Mouse (Mus musculus) gastrocnemius, postnatal 36 days (tissue): ENCODE data around the gene Vps45. TPM values are rescaled to one million over a fixed set of nuclear protein-coding genes. Genes with fewer than 3 reads are reported as not detected.
"Not testable (repeated sequence)": the region's sequence is repeated elsewhere in the genome, so short reads cannot be mapped to it uniquely, and the experiment has no call there.

Experiments
- DNase-seq, 2 experiments: peaks; one replicate each; pipeline ENCODE4 v3.0.0; 2022
- intact Hi-C: fragments of 180-260 bp; cut with DNase I; formaldehyde crosslinking; loops from one replicate; pipeline ENCODE4 v1.15.1; 2025
- total RNA-seq, 2 experiments: library from RNA; stranded (reverse); gene quantifications; 2 replicates each; pipeline ENCODE4 v1.2.3; 2021

The Vps45 gene
- total RNA-seq, 2 experiments from 2014 or later: 13.4 to 17.5 TPM

GRCm38 (mm10) chr3:95985209-95986000 is 72.9 kb downstream of the Vps45 start:
- peak in 1 of 2 experiments; percentile 34 for DNase-seq
- intact Hi-C loops: no loop called here

DNA sequence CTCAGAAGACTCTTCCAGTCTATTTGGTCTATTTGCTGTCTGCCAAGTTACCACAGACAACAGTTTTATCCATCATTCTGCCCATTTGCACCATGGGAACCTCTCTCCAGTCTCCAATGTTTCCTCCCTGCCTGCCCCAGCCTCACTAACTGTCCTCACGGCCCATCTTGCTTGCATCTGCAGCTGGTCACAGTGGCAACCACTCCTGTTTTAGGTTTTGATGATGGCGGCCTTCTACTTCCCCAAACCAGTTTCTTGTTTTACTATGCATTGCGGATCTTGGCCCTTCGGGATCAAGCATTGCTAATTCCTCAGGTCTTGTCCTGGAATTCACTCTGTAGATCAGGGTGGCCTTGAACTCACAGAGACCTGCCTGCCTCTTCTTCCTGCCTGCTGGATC is 76.1 kb downstream of the Vps45 start:
- intact Hi-C loops: no loop called here
- DNase-seq: no peak

DNA sequence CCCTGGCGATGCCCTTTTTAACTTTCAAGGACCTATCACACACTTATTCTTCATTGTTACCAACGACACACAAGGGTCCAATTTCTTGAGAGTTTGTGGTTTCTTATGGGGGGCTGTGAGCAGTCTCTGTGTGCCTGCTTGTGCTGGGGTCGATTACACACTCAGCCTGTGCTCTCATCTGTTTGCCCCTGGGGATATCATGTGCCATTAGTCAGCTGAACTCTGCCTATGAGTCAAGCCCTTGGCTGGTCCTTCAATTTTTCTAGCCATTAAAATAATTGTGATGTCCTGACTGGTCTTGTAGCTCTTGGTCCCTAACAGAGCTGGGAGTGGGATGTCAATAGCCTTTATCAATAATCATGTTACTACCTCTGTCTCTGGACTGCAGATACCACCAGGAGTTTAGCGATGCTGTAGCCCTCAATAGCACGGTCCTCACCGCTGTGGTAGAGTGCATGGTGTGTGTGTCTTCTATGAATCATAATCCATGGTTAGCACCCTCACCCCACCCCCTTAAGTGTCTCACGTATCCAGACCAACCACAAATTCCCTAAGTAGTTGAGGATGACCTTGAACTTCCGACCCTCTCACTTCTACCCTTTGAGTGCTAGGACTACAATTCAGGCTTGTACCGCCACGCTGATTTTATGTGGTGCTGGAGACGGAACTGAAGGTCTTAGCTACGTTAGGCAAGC is 77.8 kb downstream of the Vps45 start:
- intact Hi-C loops: no loop called here
- DNase-seq: no peak

DNA sequence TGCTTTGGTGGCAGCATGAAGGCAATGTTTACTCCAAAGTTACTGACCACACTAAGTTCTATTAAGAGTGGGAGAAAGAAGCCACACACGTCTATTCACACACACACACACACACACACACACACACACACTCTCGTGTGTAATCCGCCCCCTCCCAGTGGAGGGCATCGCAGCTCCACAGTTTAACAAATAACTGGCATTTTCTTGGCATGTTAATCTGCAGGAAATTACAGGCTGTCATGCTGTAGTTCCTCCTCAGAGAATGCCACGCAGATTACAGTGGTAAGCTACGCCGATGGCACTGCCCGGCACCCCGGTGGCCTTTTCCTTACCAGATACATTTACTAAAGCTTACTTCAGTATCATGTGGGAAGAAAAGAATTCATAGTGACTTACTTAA is 80.0 kb downstream of the Vps45 start:
- no peak for DNase-seq
- intact Hi-C loops: loop anchor here (5.0 kb wide), 1 partner anchor 34 kb away; no protein-coding TSS in a partner anchor

GRCm38 (mm10) chr3:95977587-95977986 is 80.7 kb downstream of the Vps45 start:
- intact Hi-C loops: loop anchor here (5.0 kb wide), 1 partner anchor 35 kb away; no protein-coding TSS in a partner anchor
- not testable (repeated sequence) for DNase-seq

- intact Hi-C loops: loop anchor here (5.0 kb wide), 1 partner anchor 35 kb away; no protein-coding TSS in a partner anchor
These were observed 81.2 kb downstream of the Vps45 start for GRCm38 (mm10) chr3:95977079-95977478.

DNA sequence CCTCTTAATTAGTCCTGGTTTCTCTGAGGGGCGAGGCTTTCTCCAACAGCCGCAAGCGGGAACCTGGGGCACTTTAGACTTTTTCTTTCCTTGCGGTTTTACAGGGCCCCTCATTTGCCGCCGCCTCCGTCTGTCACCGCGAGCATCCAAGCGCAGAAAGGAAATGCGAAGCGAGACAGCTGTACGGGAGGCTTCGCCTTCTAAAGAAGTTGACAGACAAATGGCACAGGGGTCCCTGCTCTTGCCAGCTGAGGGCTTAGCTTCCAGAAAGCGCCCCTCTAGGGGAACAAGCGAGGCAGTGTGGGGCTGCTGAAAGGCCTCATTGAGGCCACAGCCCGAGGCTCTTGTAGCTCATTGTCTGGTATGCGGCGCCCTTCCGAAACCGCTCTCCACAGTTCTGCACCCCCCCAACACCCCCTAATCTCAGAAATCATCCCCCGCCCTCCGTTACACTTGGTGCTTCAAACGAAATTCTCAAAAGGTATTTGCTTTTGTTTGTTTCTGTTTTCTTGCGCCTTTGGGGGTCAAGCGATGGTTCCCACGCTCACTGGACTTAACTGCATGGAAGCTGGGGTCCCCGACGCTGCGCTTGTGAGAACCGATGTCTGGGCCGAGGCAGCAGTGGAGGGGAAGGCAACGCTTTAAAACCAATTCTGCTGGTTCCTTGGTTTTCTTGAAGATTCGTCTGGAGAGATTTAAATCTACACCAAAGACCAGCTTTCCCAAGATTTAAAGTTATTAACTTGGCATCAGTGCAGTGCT is 85.2 kb downstream of the Vps45 start:
- intact Hi-C loops: no loop called here
- no peak for DNase-seq

More at GRCm38 (mm10) chr3:95977079-95977478, 81.2 kb downstream of the Vps45 start:
- no peak for DNase-seq

GRCm38 (mm10) chr3:95972251-95972872 is 85.9 kb downstream of the Vps45 start:
- intact Hi-C loops: no loop called here

GRCm38 (mm10) chr3:95970661-95971060 is 87.6 kb downstream of the Vps45 start:
- intact Hi-C loops: not testable (repeated sequence)

More at GRCm38 (mm10) chr3:95972251-95972872, 85.9 kb downstream of the Vps45 start:
- no peak for DNase-seq

DNA sequence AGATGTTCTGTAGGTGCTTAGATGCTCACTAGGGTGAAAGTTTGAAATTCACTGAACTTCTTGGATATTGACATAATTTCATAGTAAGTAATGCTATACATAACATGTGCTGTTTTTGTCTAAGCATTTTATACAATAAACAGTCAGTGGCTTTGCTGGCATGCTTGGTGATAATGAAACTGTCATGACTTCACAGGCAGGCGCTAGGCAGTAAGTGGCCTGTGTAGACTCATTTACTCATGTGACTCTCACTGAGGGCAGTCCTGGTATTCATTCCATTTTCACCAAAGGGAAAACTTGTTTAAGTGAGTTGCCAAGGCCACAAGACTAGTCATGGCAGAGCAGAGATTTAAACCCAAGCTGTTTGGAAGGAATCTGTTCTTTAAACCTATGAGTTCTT is 89.0 kb downstream of the Vps45 start:
- DNase-seq: no peak
- intact Hi-C loops: no loop called here

More at GRCm38 (mm10) chr3:95970661-95971060, 87.6 kb downstream of the Vps45 start:
- DNase-seq: not testable (repeated sequence)

- intact Hi-C loops: loop anchor here (1.0 kb wide), 1 partner anchor 86 kb away; no protein-coding TSS in a partner anchor
These were observed 92.5 kb downstream of the Vps45 start for GRCm38 (mm10) chr3:95965518-95966451.

GRCm38 (mm10) chr3:95963681-95964080 is 94.6 kb downstream of the Vps45 start:
- no peak for DNase-seq
- intact Hi-C loops: loop anchor here (5.0 kb wide), 1 partner anchor 189 kb away; no protein-coding TSS in a partner anchor

More at GRCm38 (mm10) chr3:95965518-95966451, 92.5 kb downstream of the Vps45 start:
- DNase-seq: no peak

GRCm38 (mm10) chr3:95963230-95963629 is 95.0 kb downstream of the Vps45 start:
- intact Hi-C loops: loop anchor here (5.0 kb wide), 1 partner anchor 189 kb away; no protein-coding TSS in a partner anchor
- no peak for DNase-seq

DNA sequence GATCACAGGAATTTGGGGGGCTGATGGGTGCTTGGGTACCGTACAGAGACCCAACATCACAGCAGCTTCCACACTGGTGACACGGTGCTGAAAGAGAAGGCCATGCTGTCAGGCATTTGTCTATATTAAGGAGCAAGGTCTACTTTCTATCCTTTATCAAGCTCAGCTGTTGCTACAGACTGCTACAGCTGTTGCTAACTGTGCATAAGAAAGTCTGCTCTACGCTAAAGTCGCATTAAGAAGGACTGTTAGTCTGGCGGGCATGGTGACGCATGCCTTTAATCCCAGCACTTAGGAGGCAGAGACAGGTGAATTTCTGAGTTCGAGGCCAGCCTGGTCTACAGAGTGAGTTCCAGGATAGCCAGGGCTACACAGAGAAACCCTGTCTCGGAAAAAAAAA is 96.1 kb downstream of the Vps45 start:
- DNase-seq: not testable (repeated sequence)
- intact Hi-C loops: loop anchor here (5.0 kb wide), 1 partner anchor 190 kb away; no protein-coding TSS in a partner anchor

DNA sequence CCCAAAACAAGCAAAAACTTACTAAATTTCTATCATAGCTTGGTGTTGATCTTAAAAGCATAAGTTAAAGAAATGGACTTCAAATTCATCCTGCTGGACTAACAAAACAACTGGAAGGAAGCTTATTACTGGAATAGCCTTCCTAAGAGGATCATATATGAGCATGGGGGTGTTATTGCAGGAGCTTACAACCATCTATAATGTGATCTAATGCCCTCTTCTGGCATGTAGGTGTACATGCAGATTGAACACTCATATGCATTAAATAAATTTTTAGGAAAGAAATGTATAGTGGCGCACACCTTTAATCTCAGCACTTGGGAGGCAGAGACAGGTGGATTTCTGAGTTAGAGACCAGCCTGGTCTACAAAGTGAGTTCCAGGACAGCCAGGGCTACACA is 98.5 kb downstream of the Vps45 start:
- intact Hi-C loops: loop anchor here (5.0 kb wide), 3 partner anchors 73 to 192 kb away; no protein-coding TSS in a partner anchor
- DNase-seq: no peak

- no peak for DNase-seq
- intact Hi-C loops: loop anchor here (5.0 kb wide), 2 partner anchors 72 to 97 kb away; no protein-coding TSS in a partner anchor
These were observed 99.2 kb downstream of the Vps45 start for GRCm38 (mm10) chr3:95959082-95959481.

- intact Hi-C loops: loop anchor here (5.0 kb wide), 2 partner anchors 70 to 95 kb away; no protein-coding TSS in a partner anchor
- peak in 1 of 2 experiments; percentile 38 for DNase-seq
These were observed 100.7 kb downstream of the Vps45 start for GRCm38 (mm10) chr3:95957359-95958148.

DNA sequence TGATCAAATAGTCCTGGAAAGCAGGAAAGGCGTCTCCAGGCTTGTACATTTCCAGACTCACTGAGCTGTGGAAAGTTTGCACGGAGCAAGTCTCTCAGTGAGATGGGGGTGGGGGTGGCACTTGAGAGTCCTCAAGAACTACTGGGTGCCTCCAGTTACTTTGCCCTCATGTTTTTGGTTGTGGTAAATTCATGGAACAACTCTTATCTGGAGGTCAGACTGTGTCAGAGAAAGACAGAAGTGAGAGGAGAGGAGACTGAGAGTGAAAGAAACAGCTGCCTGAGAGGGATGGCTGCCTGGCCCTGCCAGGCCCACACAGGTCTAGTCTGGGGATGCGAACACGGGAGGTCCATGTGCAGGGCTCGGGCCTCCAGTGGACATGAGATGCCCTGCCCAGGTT is 102.9 kb downstream of the Vps45 start:
- intact Hi-C loops: loop anchor here (5.0 kb wide), 2 partner anchors 68 to 93 kb away; no protein-coding TSS in a partner anchor
- no peak for DNase-seq
